Mouse (Mus musculus) right cerebral cortex, adult 2 months (tissue): Measurements from ENCODE around the gene Serinc4.
"Not testable (repeated sequence)": the region's sequence is repeated elsewhere in the genome, so short reads cannot be mapped to it uniquely, and the experiment has no call there.

Experiments used
- DNase-seq, 2 experiments: peaks; one replicate each; pipeline ENCODE4 v3.0.0; 2021 to 2022; ENCODE audit warnings: low spot score in 2 of 2

The Serinc4 gene

DNA sequence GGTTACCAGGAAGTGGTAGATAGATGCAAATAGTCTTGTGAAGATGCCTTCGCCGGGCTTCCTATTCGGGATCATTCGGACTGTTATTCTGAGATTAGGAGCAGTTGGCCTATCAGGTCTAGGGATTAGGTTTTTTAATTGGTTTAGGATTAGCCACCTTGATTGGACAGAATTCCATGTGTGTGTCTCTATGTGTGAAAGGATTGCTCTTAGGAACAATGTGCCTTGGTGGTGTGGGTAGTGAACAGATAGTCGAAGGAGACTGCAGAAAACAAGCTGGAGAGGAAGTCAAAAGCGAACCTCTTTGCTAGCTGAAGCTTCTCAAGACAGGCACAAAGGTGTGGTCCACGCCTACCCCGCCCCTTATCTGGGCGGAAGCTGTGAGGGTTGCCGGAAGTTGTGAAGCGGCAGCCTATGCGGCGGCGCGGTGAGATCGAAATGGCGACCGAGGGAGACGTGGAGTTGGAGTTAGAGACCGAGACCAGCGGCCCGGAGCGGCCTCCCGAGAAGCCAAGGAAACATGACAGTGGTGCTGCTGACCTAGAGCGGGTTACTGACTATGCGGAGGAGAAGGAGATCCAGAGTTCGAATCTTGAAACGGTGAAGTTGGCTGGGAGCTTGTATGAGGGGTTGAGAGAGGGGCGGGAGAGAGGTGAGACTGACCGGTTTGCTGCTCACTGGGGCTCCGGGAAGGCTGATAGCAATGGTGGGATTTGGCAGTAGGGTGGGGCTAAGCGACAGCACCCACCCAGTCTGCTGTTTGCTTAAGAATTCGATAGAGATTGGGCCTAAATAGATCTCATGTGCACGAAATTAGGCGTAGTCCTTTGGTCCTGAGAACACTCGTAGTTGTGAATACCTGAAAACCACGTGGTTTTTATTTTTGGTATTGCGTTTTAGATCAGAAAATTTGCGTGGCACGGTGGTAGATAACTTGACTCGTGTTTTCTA is at the start of gene Serinc4:
TSS of gene Serinc4 (minus strand) at position 90 of the 951 bp plus-strand sequence.
- peak; percentile 86 for DNase-seq

DNA sequence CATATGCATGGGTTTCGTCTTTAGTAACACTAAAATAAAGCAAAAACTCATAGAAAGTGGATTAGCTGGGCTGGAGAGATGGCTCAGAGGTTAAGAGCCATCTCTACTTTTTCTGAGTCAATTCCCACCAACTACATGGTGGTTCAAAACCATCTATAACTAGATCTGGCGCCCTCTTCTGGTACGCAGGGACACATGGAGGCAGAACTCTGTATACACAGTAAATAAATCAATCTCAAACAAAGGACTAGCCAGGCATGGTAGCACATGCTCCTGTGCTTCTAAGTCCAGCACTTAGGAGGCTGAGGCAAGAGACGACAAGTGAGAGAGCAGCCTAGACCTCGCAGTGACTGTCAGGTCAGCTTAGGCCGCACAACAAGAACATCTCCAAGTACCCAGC is 45.0 kb upstream of the Serinc4 start:
- not testable (repeated sequence) for DNase-seq

DNA sequence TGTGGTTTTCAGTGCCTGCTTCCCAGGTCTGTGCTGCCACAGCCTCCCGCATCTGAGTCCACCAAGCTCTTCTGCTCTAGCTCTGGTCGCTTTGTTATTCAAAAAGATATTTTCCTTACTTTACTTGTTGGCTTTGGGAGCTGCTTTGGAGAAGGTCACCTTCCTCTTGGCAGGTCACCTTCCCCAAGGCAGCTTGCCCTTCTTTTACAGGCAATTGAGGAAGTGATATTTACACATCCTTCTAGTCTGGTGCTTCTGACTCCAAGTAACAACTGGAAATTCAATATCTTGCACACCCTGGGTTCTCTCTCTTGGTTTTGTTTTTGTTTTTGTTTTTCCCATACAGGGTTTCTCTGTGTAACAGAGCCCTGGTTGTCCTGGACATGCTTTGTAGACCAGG is 27.8 kb upstream of the Serinc4 start:
- not testable (repeated sequence) for DNase-seq

DNA sequence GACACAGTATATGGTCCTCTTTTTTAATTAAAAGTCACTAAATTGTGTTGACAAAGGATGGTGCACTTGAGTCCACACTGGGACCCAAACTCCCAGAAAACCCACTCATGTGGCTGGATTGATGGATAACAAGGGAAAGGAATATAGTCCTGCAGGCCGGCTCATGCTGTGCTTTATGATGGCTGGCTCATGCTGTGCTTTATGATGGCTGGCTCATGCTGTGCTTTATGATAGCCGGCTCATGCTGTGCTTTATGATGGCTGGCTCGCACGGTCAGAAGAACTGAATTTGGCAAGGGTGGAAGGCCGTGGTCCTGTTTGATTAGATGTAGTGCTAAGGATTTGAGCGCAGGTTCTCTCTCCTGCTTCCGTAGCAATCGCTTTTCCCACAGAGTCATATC is 27.0 kb upstream of the Serinc4 start:
- no peak for DNase-seq

DNA sequence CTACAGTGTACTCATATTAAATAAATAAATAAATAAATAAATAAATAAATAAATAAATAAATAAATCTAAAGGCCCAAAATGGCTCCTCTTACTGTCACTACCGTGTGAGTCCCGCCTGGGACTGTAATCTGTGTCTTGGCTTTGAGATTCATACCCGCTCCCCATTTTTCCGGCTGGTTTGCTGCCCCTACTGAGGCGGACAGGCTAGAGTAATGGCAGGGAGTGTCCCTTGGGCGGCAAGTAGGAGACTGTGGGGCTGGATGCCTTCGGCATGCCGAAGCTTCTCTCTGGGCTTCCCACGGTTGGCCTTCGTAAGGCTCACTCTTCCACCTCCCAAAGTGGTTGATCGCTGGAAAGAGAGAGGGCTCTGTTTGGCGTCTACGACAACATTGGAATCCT is 24.3 kb upstream of the Serinc4 start:
- not testable (repeated sequence) for DNase-seq

DNA sequence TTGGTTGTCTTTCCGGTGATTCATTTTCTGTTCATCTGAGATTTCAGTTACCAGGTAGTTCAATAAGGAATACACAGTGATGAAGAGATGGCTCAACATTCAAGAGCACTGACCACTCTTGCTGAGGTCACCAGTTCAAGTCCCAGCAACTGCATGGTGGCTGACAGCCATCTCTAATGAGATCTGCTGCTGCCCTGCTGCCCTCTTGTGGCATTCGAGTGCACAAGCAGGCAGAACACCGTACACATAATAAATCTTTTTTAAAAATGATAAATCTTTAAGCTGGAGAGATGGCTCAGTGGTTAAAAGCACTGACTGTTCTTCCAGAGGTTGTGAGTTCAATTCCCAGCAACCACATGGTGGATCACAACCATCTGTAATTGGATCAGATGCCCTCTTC is 23.9 kb upstream of the Serinc4 start:
- DNase-seq = no peak

DNA sequence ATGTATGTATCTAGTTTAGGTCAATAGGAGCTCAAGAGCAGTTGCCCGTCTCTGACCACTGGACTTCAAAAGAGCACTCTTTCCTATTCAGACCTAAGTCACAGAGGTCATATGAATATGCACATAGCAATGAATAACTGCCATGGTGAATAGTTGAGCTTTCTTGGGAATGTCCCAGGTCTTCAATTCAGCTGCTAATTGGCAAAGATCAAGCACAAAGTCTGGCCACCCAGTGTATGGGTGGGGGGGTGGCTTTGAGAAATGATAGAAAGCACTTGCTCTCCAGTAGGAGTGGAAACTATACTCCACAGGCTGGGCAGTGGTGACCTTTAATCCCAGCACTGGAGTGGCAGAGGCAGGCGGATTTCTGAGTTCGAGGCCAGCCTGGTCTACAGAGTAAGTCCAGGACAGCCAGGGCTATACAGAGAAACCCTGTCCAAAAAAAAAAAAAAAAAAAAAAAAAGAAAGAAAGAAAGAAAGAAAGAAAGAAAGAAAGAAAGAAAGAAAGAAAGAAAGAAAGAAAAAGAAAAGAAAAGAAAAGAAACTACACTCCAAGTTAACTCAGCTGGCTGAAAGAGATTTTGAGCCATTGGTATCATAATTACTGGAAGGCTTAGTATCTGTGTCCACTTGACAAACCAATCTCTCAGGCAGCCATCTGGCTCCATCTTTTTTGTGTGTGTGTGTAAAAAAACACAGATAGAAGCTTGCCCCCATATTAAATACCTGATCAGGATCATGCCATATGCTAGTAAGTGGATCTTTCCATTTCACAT is 21.1 kb upstream of the Serinc4 start:
- no peak for DNase-seq

DNA sequence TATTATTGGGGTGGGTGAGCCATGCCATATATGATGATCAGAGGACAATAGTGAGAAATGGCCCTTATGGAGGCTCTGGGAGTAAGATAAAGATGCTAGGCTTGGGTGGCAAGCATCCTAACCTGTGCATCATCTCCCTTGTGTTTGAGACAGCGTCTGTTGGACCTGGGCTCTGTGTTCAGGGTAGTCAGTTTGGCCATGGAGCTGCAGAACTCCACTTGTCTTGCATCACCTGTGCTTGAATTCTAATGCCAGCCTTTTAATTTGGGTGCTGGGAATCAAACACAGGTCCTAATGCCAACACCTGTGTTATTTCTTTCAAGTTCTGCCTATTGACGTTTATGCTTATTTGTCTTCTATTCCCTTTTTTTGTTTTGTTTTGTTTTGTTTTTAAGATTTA is 18.7 kb upstream of the Serinc4 start:
- not testable (repeated sequence) for DNase-seq

DNA sequence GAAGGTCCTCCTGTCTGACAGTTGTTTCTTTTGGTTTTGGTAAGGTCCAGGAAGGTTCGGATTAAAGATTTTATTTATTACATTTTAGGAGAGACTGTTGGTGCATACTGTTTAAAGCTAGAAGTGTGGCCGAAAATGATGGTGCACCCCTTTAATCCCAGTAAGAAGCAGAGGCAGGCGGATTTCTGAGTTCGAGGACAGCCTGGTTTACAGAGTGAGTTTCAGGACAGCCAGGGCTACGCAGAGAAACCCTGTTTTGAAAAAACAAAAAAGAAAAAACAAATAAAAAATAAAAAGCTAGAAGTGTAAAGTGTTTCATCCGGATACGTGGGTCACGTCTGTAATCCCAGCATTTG is 17.6 kb upstream of the Serinc4 start:
- no peak for DNase-seq

DNA sequence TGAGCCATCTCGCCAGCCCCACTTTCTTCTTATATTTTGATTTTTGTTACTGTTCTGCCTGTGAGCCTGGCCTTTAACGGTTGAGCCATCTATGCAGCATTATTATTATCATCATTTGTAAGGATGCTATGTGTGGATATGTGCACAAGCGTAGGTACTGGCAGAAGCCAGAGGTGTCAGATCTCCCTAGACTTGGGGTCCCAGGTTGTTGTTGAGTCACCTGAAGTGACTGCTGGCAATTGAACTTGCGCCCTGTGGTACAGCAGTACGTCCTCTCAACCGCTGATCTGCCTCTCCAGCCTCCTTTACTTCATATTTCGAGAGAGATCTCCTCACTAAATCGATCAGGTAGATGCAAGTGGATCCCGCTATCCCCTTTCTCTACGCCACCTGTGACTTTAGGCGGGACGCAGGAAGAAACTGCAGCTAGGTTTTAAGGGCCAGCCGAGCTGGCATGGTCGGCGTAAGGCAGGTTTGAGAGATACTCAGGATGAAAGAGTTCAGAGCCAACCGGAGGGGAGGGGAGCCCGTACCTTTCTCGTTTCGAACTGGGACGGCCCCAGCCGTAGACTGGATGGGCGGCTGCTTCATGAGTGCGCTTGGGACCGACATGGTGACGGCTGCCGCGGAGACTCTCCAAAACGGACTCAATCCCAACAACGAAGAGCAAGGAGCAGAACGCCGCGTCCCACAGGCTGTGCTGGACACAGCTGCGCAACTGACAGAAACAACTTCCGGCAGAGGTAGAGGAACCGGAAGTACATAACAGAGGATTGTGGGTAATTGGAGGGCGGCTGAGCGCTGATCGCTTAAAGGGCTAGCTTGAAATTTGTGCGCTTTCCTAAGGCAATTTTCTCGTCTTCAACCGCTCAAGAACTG is 17.0 kb upstream of the Serinc4 start, which contains the start of gene Mfap1b:
TSS of gene Mfap1b (minus strand) at position 767 of the 879 bp plus-strand sequence.
- peak; percentile 85 for DNase-seq

DNA sequence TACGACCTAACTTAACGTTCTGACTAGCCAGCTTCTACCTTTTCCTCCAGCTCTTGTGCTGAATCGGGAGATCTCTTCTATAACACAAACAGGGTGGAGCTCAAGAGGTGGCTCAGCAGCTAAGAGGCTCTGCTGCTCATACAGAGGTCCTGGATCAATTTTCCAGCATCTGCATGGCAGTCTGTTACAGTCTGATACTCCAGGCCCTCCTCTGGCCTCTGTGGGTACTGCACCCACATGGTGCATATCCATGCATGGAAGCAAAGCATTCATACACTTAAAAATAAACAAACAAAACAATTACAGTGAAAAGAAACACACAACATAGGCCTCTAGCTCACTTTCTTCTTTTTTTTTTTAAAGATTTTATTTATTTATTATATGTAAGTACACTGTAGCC is 16.2 kb upstream of the Serinc4 start:
- not testable (repeated sequence) for DNase-seq

DNA sequence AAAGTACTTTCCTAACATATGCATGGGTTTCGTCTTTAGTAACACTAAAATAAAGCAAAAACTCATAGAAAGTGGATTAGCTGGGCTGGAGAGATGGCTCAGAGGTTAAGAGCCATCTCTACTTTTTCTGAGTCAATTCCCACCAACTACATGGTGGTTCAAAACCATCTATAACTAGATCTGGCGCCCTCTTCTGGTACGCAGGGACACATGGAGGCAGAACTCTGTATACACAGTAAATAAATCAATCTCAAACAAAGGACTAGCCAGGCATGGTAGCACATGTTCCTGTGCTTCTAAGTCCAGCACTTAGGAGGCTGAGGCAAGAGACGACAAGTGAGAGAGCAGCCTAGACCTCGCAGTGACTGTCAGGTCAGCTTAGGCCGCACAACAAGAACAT is 12.4 kb upstream of the Serinc4 start:
- DNase-seq = not testable (repeated sequence)

DNA sequence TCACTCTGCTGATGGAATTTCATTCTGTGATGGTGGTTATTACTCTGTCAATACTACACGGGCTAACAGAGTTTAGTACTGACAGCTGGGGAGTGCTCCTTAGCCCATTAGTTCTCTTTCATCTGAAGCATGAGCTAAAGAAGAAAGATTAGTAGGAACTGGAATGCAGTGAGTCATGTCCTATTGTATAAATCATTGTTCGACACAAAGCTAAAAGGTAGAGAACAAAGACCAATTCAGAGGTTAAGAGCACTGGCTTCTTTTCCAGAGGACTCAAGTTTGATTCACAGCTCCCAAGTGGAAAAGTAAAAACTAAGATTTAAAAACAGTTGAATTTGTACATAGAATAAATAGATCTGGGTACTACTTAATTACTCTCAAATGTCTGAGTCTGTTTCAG is 3.5 kb upstream of the Serinc4 start:
- no peak for DNase-seq

DNA sequence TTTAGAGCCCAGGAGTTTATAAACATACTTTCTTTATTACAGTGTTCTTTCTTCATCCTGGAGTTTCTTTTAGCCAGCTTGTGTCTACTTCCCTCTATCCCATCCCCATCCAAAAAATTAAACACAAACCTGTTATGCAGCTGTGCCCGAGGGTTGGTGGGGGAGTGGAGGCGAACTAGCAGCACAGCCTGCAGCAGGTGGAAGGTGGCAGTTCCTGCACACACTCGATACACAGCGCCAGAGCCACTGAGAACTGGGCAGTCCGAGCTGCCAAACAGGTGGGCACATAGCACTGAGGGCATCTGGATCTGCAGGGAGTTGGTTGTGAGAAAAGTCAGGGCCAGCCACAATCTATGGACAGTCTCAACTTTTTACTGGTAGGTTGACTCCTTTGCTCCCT is 1.0 kb downstream of the Serinc4 start:
- no peak for DNase-seq

DNA sequence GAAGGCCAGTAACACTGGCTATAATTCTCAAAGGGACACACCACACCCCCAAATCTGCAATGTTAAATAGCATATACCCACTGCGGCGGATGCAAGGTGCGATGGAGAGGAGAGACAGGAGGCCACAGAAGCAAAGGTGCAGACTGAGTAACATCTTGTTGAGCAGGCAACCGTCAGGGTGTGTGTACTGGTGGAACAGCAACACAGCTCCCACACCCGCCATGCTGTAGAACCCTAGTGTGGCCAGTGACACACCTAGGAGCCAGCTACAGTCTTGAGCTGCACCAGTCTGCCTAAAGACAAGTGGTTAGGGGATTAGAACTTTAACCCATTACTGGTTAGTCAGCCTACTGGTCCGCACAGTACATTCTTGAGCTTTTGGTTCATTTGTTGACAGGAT is 2.7 kb downstream of the Serinc4 start:
- DNase-seq = no peak

DNA sequence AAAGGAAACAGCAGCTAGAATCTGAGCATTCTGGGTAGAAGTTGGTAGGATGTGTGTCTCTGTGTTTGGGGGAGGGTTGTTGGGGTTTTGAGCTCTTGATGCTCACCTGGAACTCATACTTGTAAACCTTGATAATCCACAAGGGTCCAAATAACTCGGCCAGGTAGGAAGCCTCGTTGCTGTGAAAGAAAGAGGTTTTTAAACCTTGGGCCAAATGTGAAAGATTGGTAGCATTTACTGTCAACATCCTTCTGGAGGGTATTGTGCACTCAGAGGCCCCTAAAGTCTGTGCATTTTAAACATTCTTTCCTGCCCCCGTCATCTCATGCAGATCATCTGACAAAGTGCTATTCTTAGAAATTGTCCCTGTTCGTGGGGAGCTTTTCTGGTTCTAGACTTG is 3.6 kb downstream of the Serinc4 start, which contains the start of gene Hypk:
TSS of gene Hypk (plus strand) at position 301 of the 400 bp plus-strand sequence.
- no peak for DNase-seq

DNA sequence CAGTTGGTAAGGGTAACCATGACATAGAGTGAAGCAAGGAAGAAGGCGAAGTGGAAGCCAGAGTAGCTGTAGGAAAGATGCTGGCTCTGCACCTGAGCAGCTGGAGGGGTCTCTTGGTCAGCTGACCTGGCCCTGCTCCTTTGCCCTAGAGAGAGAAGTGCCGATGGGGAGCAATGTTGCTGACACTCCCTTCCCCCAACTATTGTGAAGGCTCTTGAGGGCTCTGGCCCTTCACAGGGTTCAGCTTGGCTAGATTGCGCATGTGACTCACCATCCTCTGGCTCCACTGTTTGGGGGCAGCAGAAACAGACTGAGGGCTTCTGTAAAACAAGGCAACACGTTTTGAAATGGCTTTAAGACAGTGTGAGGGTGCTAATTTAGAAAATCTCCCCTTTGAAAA is 4.2 kb downstream of the Serinc4 start:
- DNase-seq = no peak

DNA sequence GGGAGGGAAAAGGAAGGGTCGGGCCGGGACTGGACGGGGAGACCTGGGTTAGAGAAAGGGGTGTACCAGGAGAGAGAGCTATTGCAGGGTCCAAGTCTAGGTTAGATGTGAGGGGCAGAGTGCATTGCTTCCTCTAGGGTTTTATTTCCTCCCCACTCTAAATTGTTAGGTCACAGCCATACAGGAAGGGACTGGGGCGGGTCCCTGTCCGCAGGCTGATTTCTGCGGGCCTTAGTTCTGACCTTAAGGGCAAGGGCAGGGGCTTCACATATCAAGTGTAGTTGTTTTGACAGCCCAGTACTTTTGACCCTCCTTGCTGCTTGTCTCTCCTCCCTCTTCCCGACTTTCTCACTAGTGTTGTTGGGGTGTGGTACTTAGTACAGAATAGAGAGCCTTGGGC is 6.5 kb downstream of the Serinc4 start:
- no peak for DNase-seq

DNA sequence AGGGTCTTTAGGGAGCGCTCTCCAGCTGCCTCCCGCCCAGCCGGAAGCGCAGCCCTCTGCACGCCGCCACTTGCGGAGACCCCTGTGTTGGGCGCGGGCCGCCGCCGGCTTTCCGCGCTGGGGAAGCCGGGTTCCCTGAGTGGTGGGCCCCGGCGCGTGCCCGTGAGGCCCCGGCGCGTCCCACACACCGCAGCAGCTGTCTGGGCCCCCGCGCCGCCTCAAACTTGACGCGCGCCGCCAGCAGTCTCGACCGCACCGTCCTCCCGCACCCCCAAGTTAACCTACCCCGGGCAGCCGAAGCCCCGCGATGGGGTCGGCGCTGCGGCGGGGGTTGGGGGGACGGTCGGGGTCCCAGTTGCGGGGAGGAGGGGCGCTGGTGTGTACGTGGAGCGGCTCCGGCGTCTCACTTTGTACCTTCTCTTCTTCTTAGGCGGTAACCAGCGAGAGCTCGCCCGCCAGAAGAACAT is 7.0 kb downstream of the Serinc4 start:
- no peak for DNase-seq

DNA sequence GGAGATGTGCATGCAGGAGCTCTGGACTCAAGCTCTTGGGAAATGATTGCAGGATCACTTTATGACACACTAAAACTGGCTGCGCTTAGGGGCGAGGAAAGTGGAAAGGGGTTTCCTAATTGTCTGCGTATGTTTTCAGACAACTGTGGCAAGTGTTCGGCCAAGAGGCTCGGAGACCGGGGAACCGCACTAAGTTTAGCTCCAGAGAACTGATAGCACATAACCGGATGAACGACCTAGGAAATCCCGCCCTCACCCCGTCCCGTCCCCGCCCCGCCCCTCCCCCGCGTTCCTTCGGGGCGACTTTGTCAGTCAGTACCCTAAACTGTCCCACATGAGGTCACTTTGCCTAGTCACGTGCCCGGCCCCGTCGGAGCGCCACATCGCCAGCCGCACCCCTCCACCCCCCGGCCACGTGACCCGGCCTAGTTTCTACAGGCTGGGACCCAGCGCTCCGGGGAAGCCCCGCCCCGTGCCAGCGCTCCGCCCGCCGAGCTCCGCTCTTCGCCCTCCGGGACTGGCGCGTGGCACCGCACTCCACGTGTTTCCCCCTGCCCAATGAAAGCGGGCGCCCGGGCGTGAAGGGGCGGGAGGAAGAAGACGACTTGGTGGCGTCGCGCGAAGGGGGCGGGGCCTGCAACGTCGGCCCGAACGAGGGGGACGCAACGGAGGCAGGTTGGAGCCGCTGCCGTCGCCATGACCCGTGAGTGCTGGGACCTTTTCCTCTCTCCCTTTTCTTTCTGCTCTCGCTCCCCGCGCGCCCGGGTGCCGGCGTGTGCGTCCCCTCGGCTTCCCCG is 7.6 kb downstream of the Serinc4 start, which contains the start of gene Serf2:
TSS of gene Serf2 (plus strand) at position 457 of the 797 bp plus-strand sequence.
- DNase-seq = peak; percentile 97 to 98

DNA sequence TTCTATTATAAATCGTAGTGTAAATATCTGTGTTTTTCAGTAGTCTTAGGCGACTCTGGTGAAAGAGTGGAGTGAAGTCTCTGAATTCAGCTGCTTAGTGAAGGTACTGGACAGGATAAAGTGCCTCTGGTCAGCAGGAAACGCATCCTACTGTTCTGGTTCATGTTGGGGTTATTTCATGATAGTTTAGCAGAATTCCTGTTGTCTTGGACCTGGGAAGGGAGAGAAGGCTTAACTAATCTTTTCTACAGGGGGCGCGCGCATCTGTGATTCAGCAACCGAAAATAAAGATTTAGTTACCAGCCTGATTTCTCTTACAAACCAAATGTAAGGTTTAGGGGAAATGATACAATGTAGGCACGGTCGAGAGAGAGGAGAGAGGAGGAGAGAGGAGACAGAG is 8.4 kb downstream of the Serinc4 start:
- peak; percentile 59 for DNase-seq
